Mouse (Mus musculus) erythroblast, embryonic 14.5 days (primary cell): ENCODE measurements around the gene Nup188.

Source experiments
- GATA1 ChIP-seq: IDR thresholded peaks from 2 replicates; pipeline ENCODE4 v1.6.1; 2012; ENCODE audit warnings: low read length, inconsistent platforms, mixed read lengths
- TAL1 ChIP-seq: IDR thresholded peaks from 3 replicates; pipeline ENCODE4 v1.6.1; 2012; ENCODE audit warnings: low read length, inconsistent platforms, mixed read lengths

DNA sequence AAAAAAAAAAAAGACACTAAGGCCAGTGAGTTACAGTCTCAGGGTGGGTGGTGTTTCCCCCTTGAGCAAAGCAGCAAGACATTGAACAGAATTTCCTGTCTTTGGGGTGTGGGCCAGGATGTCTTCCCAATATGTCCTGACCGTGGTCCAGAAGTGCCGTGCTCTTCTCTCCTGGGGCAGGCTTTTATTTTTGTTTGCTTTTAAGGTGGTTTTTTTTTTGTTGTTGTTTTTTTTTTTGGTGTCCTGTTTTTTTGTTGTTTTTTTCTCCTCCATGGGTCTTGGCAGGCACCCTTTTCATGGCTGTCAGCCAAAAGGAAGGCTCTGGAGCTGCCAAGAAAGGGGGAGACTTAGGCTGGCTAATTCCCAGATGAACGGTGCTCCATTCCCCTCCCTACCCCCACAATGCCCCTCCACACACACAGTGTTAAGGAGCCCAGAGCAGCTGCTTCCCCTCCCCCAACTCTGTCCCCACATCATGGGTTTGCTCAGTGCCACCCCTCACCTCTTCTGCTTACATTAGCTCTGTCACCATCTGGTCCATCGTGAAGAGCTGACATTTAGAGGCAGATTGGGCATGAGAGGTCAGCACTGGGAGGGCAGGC lies 23.3 kb upstream of the Nup188 start:
- TF ChIP-seq GATA1 (no peak), TAL1 (no peak)
